Mouse (Mus musculus) embryonic facial prominence, embryonic 14.5 days (tissue): ENCODE measurements around the gene Tor4a. TPM values are rescaled to one million over a fixed set of nuclear protein-coding genes. Genes with fewer than 3 reads are reported as not detected.

Source experiments
- ATAC-seq: fragments of 200-750 bp; cut with Nextera tagmentation; 2 replicates; pipeline ENCODE4 v1.8.0; 2017; ENCODE audit warnings: low read depth, moderate number of reproducible peaks, moderate TSS enrichment
- DNase-seq: peaks from one replicate; pipeline ENCODE4 v3.0.0-alpha.2; 2015; ENCODE audit warnings: low spot score
- H3K27ac ChIP-seq: fragments of 300-500 bp; sonication (generic); replicated peaks from 2 replicates; pipeline ENCODE4 v1.5.1; 2014; ENCODE audit warnings: low read depth, mild to moderate bottlenecking, low read length, moderate library complexity
- H3K27me3 ChIP-seq: fragments of 300-500 bp; sonication (generic); replicated peaks from 2 replicates; pipeline ENCODE4 v1.6.1; 2014; ENCODE audit warnings: low read length; ENCODE audit not compliant: control insufficient read depth, insufficient read depth
- H3K36me3 ChIP-seq: fragments of 300-500 bp; sonication (generic); 2 replicates; pipeline ENCODE4 v1.6.1; 2014; ENCODE audit warnings: low read length, mixed read lengths; ENCODE audit not compliant: control insufficient read depth, insufficient read depth
- H3K4me1 ChIP-seq: fragments of 300-500 bp; sonication (generic); 2 replicates; pipeline ENCODE4 v1.6.1; 2014; ENCODE audit warnings: antibody characterized with exemption, low read length; ENCODE audit not compliant: control insufficient read depth, insufficient read depth
- H3K4me2 ChIP-seq: fragments of 300-500 bp; sonication (generic); 2 replicates; pipeline ENCODE4 v1.6.1; 2014; ENCODE audit warnings: low read depth, mild to moderate bottlenecking, low read length, moderate library complexity, mixed read lengths
- H3K4me3 ChIP-seq: fragments of 300-500 bp; sonication (generic); 2 replicates; pipeline ENCODE4 v1.5.1; 2014; ENCODE audit warnings: low read depth, mild to moderate bottlenecking, low read length
- H3K9ac ChIP-seq: fragments of 300-500 bp; sonication (generic); 2 replicates; pipeline ENCODE4 v1.6.1; 2014; ENCODE audit warnings: low read depth, mild to moderate bottlenecking, low read length, moderate library complexity, mixed read lengths
- H3K9me3 ChIP-seq: fragments of 300-500 bp; sonication (generic); 2 replicates; pipeline ENCODE4 v1.6.1; 2016; ENCODE audit warnings: low read length; ENCODE audit not compliant: control insufficient read depth
- WGBS: fragments of 180-500 bp; shearing (Covaris S2); extraction: QIAGEN DNeasy Blood & Tissue Kit; methylation state at CpG from one replicate; pipeline ENCODE4 v1.1.7; 2014; 5-methylcytosine and 5-hydroxymethylcytosine counted together
- polyA plus RNA-seq: library from polyadenylated mRNA; unstranded; fragments of >200 nt; fragmentation: Nextera tagmentation; extraction: Ambion mirVana; gene quantifications from 2 replicates; pipeline ENCODE4 v1.2.1, GENCODE M21; 2014

Gene Tor4a
- polyA plus RNA-seq, 1 experiment from 2014 or later: 7.5 TPM

GRCm38 (mm10) chr2:25228995-25229530, 32.4 kb upstream of the Tor4a start:
- Histone ChIP-seq H3K4me1 (peaks cover 10% of the 10 kb centered on the region), H3K9ac (peak overlapping the region; percentile 49; the same call in 1 of the 2 replicates), H3K4me2 (peak overlapping the region; percentile 39; the same call in 1 of the 2 replicates), H3K27ac (no peak overlapping the region), H3K36me3 (no peaks in the 10 kb centered on the region), H3K9me3 (no peaks in the 10 kb centered on the region), H3K4me3 (no peak overlapping the region), H3K27me3 (no peaks in the 10 kb centered on the region)
- no peak for DNase-seq
- no peak for ATAC-seq
- 60% methylated on average over 6 of the region's 6 CpGs for WGBS

GRCm38 (mm10) chr2:25228431-25228889, 31.8 kb upstream of the Tor4a start:
- Histone ChIP-seq H3K9ac (peak overlapping the region; percentile 49; the same call in 1 of the 2 replicates), H3K27me3 (no peaks in the 10 kb centered on the region), H3K27ac (peak overlapping the region; percentile 70; the same call in 1 of the 2 replicates), H3K9me3 (no peaks in the 10 kb centered on the region), H3K4me1 (peaks cover 14% of the 10 kb centered on the region), H3K4me3 (0 out of 2 replicates have a peak overlapping the region, but pooled peaks have one; percentile 10), H3K4me2 (peak overlapping the region; percentile 39), H3K36me3 (no peaks in the 10 kb centered on the region)
- ATAC-seq (peak; percentile 15; the same call in 1 of the 2 replicates), DNase-seq (peak; percentile 92)
- 0% methylated on average over 7 of the region's 7 CpGs for WGBS

- Histone ChIP-seq H3K4me1 (peaks cover 17% of the 10 kb centered on the region), H3K9me3 (no peaks in the 10 kb centered on the region), H3K4me3 (no peak overlapping the region), H3K27ac (no peak overlapping the region), H3K9ac (0 out of 2 replicates have a peak overlapping the region, but pooled peaks have one; percentile 30), H3K36me3 (no peaks in the 10 kb centered on the region), H3K27me3 (no peaks in the 10 kb centered on the region), H3K4me2 (no peak overlapping the region)
- WGBS: 94% methylated on average over 4 of the region's 4 CpGs
- DNase-seq: no peak
- ATAC-seq: no peak
These were observed 30.7 kb upstream of the Tor4a start for GRCm38 (mm10) chr2:25227406-25227805.

- peaks cover 17% of the 10 kb centered on the region for H3K4me1 ChIP-seq
- H3K4me2 ChIP-seq: no peak overlapping the region
- no peak overlapping the region for H3K4me3 ChIP-seq
- no peak overlapping the region; the same call in 1 of the 2 replicates for H3K27ac ChIP-seq
- H3K27me3 ChIP-seq: no peaks in the 10 kb centered on the region
- ATAC-seq (no peak), DNase-seq (peak; percentile 30)
- 76% methylated on average over 5 of the region's 5 CpGs for WGBS
- H3K9me3 ChIP-seq: no peaks in the 10 kb centered on the region
- H3K9ac ChIP-seq: 0 out of 2 replicates have a peak overlapping the region, but pooled peaks have one; percentile 30
- peaks cover 4% of the 10 kb centered on the region for H3K36me3 ChIP-seq
These were observed 30.2 kb upstream of the Tor4a start for GRCm38 (mm10) chr2:25226864-25227263.

GRCm38 (mm10) chr2:25225811-25226379, 29.2 kb upstream of the Tor4a start:
- 0 out of 2 replicates have a peak overlapping the region, but pooled peaks have one; percentile 71 for H3K9ac ChIP-seq
- peaks cover 17% of the 10 kb centered on the region for H3K4me1 ChIP-seq
- H3K4me3 ChIP-seq: peak overlapping the region; percentile 55; the same call in 1 of the 2 replicates
- no peaks in the 10 kb centered on the region for H3K27me3 ChIP-seq
- H3K27ac ChIP-seq: peak overlapping the region; percentile 97
- peak overlapping the region; percentile 50 for H3K4me2 ChIP-seq
- no peaks in the 10 kb centered on the region for H3K9me3 ChIP-seq
- H3K36me3 ChIP-seq: peaks cover 10% of the 10 kb centered on the region
- 70% methylated on average over 8 of the region's 8 CpGs for WGBS
- no peak for ATAC-seq
- no peak for DNase-seq

GRCm38 (mm10) chr2:25224766-25225752, 28.4 kb upstream of the Tor4a start:
- ATAC-seq (peak; percentile 97), DNase-seq (peak; percentile 100)
- no peaks in the 10 kb centered on the region for H3K9me3 ChIP-seq
- WGBS: 2% methylated on average over 32 of the region's 41 CpGs
- peak overlapping the region; percentile 71 for H3K9ac ChIP-seq
- H3K4me3 ChIP-seq: peak overlapping the region; percentile 55
- peak overlapping the region; percentile 50 for H3K4me2 ChIP-seq
- H3K36me3 ChIP-seq: peaks cover 10% of the 10 kb centered on the region
- H3K4me1 ChIP-seq: peaks cover 17% of the 10 kb centered on the region
- no peaks in the 10 kb centered on the region for H3K27me3 ChIP-seq
- H3K27ac ChIP-seq: peak overlapping the region; percentile 97

- Histone ChIP-seq H3K9ac (peak within 1 kb of the TSS; percentile 89), H3K27ac (peak within 1 kb of the TSS; percentile 97), H3K4me3 (peak within 1 kb of the TSS; percentile 91), H3K4me1 (peaks cover 17% of the 10 kb centered on the region), H3K27me3 (no peaks in the 10 kb centered on the region), H3K36me3 (peaks cover 10% of the 10 kb centered on the region), H3K4me2 (peak within 1 kb of the TSS; percentile 94), H3K9me3 (no peaks in the 10 kb centered on the region)
- no peak for ATAC-seq
- under 1% methylated on average over 12 of the region's 17 CpGs for WGBS
- no peak for DNase-seq
These were observed 27.7 kb upstream of the Tor4a start, which contains the start of gene Tubb4b for GRCm38 (mm10) chr2:25224492-25224765. Gene Tubb4b, minus strand, starts transcription at chr2:25224702.
